Mouse (Mus musculus) bone marrow, adult 2 months (tissue): ENCODE data around the gene Dusp27. TPM values are rescaled to one million over a fixed set of nuclear protein-coding genes. Genes with fewer than 3 reads are reported as not detected.

Experiments
- H3K27ac ChIP-seq: fragments of 200-500 bp; 2 replicates; pipeline ENCODE4 v1.5.1; 2012; ENCODE audit warnings: low read depth, mild to moderate bottlenecking, control low read depth, inconsistent platforms, low read length; ENCODE audit not compliant: control insufficient read depth, poor library complexity, insufficient read depth
- H3K4me1 ChIP-seq: fragments of 200-500 bp; 2 replicates; pipeline ENCODE4 v1.6.1; 2011; ENCODE audit warnings: low read length; ENCODE audit not compliant: control insufficient read depth, insufficient read depth
- H3K4me3 ChIP-seq: fragments of 200-500 bp; replicated peaks from 2 replicates; pipeline ENCODE3; 2011; ENCODE audit warnings: mild to moderate bottlenecking, low read depth, low read length, control low read depth; ENCODE audit not compliant: control insufficient read depth
- CTCF ChIP-seq: fragments of 200-500 bp; IDR thresholded peaks from 2 replicates; pipeline ENCODE4 v1.5.1; 2011; ENCODE audit warnings: low read length, control low read depth; ENCODE audit not compliant: control insufficient read depth, insufficient read depth
- POLR2A ChIP-seq: fragments of 200-500 bp; IDR thresholded peaks from 2 replicates; pipeline ENCODE4 v1.6.1; 2011; ENCODE audit warnings: low read depth, mild to moderate bottlenecking, control low read depth, low read length, borderline replicate concordance; ENCODE audit not compliant: control insufficient read depth
- WGBS: fragments of 180-500 bp; shearing (Covaris S2); methylation state at CpG from one replicate; pipeline ENCODE4 v1.1.7; 2018; 5-methylcytosine and 5-hydroxymethylcytosine counted together
- polyA plus RNA-seq: library from polyadenylated mRNA; stranded (reverse); fragments of >200 nt; gene quantifications from 2 replicates; pipeline ENCODE4 v1.2.4, GENCODE M21; 2011; ENCODE audit warnings: low replicate concordance; ENCODE audit not compliant: missing spikeins, insufficient read depth, insufficient read length

Dusp27 gene
- polyA plus RNA-seq = 1.2 TPM in 1 of 2 replicates, not detected in the other

DNA sequence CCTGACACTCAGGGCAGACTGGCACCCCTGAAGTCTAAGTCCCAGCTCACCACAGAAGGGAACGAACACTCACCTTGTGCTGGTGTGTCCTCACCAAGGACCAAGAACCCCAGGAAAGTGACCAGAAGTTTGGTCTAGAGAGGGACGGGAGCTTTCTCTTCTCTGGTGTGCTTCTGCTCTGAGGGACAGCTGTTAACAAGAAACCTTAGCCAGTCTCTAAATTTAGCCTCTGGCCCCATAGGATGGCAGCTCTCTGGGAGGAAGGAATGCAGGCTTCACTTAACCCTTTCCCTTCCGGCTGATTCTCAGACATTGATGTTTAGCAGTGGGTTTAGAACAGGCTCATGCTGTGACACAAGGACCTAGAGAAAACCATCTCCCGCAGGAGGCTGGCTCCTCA, at the start of gene Dusp27:
Gene Dusp27 (minus strand): TSS at position 204 of the 400 bp plus-strand sequence.
- 71% methylated on average over 4 of the region's 4 CpGs for WGBS
- TF ChIP-seq CTCF (no peak), POLR2A (no peak)
- Histone ChIP-seq H3K4me1 (no peaks in the 10 kb centered on the region), H3K4me3 (no peak within 1 kb of the TSS), H3K27ac (no peak within 1 kb of the TSS)

DNA sequence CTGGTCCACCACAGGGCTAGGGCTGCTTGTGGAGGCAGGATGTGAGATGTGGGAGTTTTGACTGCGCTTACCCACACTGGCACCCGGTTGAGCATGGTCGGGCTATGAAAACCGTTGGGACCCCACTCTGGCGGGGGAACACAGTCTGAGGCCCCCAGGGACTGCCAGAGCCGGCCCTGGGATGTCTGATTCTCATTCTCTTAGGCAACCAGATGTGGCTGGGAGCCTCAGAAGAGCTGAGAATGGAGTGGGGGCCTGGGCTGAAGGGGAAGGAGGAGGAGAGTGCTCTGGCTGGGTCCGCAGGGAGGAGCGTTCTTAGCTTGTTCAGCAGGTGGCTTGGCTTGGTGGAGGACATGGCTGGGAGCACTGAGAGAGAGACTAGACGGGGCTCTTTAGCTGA, 45.9 kb upstream of the Dusp27 start:
- H3K27ac ChIP-seq = no peak overlapping the region
- WGBS = 78% methylated on average over 9 of the region's 9 CpGs
- no peaks in the 10 kb centered on the region for H3K4me1 ChIP-seq
- no peak for TF ChIP-seq CTCF
- no peak for TF ChIP-seq POLR2A
- H3K4me3 ChIP-seq = no peak overlapping the region

DNA sequence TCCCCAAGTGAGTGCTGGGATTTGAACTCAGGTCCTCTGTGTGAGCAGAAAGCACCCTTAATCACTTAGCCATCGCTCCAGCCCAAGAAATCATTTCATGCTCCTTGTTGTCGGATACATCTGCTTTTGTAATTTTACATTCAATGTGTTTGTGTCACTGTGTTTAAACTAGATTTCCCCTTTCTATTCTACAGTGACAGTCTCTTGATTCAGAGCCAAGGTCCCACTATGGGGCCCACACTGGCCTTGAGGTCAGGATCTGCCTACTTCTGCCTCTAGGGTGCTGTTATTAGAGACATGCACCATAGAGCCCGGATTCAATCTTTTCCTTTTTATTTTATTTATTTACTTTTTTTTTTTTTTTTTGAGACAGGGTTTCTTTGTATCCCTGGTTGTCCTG, 45.3 kb upstream of the Dusp27 start:
- Histone ChIP-seq H3K4me1 (no peaks in the 10 kb centered on the region), H3K27ac (no peak overlapping the region), H3K4me3 (no peak overlapping the region)
- TF ChIP-seq CTCF (no peak), POLR2A (no peak)
- WGBS = 39% methylated on average over 3 of the region's 3 CpGs

DNA sequence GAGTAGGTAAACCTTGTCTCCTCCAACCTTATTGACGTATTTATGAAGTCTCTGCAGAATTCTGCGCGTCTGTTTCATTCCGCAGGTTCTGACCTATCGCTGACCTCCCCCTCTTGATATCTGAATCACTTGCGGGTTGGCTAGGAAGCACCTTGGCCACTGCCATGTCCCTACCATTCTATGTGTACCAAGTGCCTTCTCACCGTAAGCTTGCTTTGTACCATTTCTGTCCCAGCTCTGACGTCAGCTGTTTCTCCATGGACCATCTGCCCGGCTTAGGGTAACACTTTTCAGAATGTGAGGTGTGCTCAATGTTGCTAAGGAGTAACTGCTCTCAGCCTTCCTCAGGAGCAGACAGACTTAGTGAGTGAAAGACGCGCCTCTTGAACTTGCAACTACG, 43.1 kb upstream of the Dusp27 start:
- WGBS = 89% methylated on average over 12 of the region's 12 CpGs
- no peak for TF ChIP-seq POLR2A
- no peak for TF ChIP-seq CTCF
- H3K4me1 ChIP-seq = no peaks in the 10 kb centered on the region
- H3K27ac ChIP-seq = no peak overlapping the region
- no peak overlapping the region for H3K4me3 ChIP-seq

DNA sequence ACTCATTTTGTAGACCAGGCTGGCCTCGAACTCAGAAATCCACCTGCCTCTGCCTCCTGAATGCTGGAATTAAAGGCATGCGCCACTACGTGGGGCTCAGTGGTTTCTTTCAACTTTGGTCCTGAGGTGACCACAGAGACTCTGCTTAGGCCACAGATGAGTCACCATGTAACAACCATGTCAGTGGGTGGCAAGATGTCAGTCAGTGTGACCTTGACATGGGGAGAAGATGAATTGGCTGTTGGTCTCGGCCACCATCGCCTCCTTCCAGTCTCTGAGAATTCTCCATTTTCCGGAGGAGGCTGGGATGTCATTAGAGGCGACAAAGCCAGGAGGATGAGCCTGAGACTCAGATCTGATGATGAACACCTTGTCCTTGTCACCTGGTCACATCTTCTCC, 42.0 kb upstream of the Dusp27 start:
- Histone ChIP-seq H3K4me1 (no peaks in the 10 kb centered on the region), H3K4me3 (no peak overlapping the region), H3K27ac (no peak overlapping the region)
- WGBS = 78% methylated on average over 7 of the region's 7 CpGs
- no peak for TF ChIP-seq POLR2A
- TF ChIP-seq CTCF = no peak

DNA sequence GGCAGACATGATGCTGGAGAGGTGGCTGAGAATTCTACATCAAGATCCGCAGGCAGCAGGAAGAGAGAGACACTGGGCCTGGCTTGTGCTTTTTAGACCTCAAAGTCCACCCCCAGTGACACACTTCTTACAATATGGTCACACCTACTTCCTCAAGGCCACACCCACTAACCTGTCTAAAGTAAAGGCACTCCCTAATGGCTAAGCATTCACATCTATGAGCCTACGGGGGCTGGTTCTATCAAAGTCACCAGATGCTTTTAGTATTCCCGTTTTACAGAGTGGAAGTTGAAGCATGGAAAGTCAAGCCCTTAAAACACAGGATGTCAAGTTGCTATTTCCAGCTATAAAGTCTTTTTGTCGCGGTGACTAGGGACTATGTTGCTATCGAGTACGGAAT, 40.3 kb upstream of the Dusp27 start:
- Histone ChIP-seq H3K4me1 (no peaks in the 10 kb centered on the region), H3K27ac (no peak overlapping the region), H3K4me3 (no peak overlapping the region)
- no peak for TF ChIP-seq POLR2A
- TF ChIP-seq CTCF = no peak
- WGBS = 82% methylated on average over 7 of the region's 7 CpGs

DNA sequence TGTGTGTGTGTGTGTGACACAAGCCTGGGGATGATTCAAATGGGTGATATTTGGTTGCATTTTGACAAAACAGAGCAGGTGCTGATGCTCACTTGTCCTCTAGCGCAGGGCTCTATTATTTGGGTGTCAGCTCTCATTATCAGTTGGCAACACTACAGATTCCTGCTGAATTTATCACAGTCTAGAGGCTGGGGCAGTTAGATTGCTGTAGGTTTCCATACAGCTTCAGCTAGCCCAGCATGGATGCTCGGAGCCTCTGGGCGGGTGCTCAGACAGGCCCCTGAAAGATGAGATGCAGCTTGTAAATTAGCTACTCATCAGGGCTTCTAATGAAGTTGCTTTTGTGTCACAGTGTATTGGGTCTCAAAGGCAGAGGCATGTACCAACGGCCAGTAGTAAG, 39.7 kb upstream of the Dusp27 start:
- no peaks in the 10 kb centered on the region for H3K4me1 ChIP-seq
- 73% methylated on average over 4 of the region's 4 CpGs for WGBS
- TF ChIP-seq CTCF = no peak
- no peak for TF ChIP-seq POLR2A
- H3K4me3 ChIP-seq = no peak overlapping the region
- no peak overlapping the region for H3K27ac ChIP-seq

DNA sequence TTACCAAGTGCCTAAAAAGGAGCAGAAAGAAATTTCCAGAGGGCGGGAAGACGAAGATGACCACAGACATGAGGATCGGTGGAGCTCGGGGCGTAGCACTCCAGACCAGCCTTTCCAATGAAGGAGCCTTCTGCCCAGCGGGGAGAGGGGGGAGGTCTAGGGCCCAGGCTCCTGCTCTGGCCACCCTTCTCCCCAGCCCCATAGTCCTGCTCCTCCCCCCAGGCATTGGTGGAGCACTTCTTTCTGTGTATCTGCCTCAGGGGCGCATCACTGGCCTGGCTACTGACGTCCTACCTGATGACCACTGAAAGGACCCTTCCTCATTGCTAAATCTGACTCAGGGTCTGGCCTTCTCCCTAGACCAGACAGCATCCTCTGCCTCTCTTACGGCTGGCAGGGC, 37.4 kb upstream of the Dusp27 start:
- no peak for TF ChIP-seq POLR2A
- TF ChIP-seq CTCF = no peak
- no peak overlapping the region for H3K27ac ChIP-seq
- H3K4me1 ChIP-seq = no peaks in the 10 kb centered on the region
- no peak overlapping the region for H3K4me3 ChIP-seq
- 93% methylated on average over 9 of the region's 9 CpGs for WGBS

DNA sequence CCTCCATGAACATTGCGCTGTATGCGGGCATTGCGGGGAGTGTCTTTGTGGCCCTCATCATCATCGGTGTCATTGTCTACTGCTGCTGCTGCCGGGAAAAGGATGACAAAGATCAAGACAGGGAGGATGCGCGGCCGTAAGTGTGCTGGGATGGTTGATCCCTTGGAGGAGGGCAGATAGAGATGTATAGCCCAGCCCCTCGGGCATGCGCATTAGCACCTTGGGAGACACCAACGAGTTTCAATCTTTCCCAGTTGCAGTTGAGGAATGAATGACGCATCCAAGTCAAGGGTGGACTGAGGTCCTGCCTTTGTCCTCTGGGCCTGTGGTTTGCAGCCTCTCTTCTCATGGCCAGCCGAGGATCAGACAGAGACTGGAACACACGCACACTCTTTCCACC, 36.9 kb upstream of the Dusp27 start:
- Histone ChIP-seq H3K27ac (no peak overlapping the region), H3K4me3 (no peak overlapping the region), H3K4me1 (no peaks in the 10 kb centered on the region)
- TF ChIP-seq POLR2A (no peak), CTCF (no peak)
- 85% methylated on average over 14 of the region's 14 CpGs for WGBS
